Mouse (Mus musculus): ENCODE measurements around the gene Zscan2. TPM values are rescaled to one million over a fixed set of nuclear protein-coding genes. Genes with fewer than 3 reads are reported as not detected.

Gene Zscan2
- polyA plus RNA-seq, 1 experiment from 2014 or later: 2.4 TPM

- Histone ChIP-seq H3K27me3 (replicated peaks; ENCODE audit: control insufficient read depth, insufficient read depth, low read length) (no peaks in the 10 kb centered on the region), H3K27ac (ENCODE audit: low read depth) (no peak overlapping the region), H3K9ac (ENCODE audit: low read length) (no peak overlapping the region), H3K4me2 (ENCODE audit: low read length) (no peak overlapping the region), H3K9me3 (ENCODE audit: control insufficient read depth, low read length) (no peaks in the 10 kb centered on the region), H3K36me3 (ENCODE audit: control insufficient read depth, insufficient read depth, low read length) (peaks cover 43% of the 10 kb centered on the region), H3K4me1 (replicated peaks; ENCODE audit: control insufficient read depth, insufficient read depth, low read length) (peaks cover 26% of the 10 kb centered on the region), H3K4me3 (ENCODE audit: low read depth, low read length) (no peak overlapping the region)
- WGBS: 63% methylated on average over 1 of the region's 1 CpGs
- ATAC-seq (replicated peaks; ENCODE audit: low FRiP score, low TSS enrichment, low read depth): no peak
- DNase-seq (ENCODE audit: low spot score): no peak
These were observed 3.4 kb downstream of the Zscan2 start for GRCm38 (mm10) chr7:80864151-80864550.

GRCm38 (mm10) chr7:80864831-80865230 is 4.1 kb downstream of the Zscan2 start:
- ATAC-seq (replicated peaks; ENCODE audit: low FRiP score, low TSS enrichment, low read depth) (no peak), DNase-seq (ENCODE audit: low spot score) (no peak)
- Histone ChIP-seq H3K4me3 (ENCODE audit: low read depth, low read length) (no peak overlapping the region), H3K4me2 (ENCODE audit: low read length) (no peak overlapping the region), H3K27me3 (replicated peaks; ENCODE audit: control insufficient read depth, insufficient read depth, low read length) (no peaks in the 10 kb centered on the region), H3K4me1 (replicated peaks; ENCODE audit: control insufficient read depth, insufficient read depth, low read length) (peaks cover 26% of the 10 kb centered on the region), H3K9me3 (ENCODE audit: control insufficient read depth, low read length) (no peaks in the 10 kb centered on the region), H3K36me3 (ENCODE audit: control insufficient read depth, insufficient read depth, low read length) (peaks cover 50% of the 10 kb centered on the region), H3K9ac (ENCODE audit: low read length) (no peak overlapping the region), H3K27ac (ENCODE audit: low read depth) (0 out of 2 replicates have a peak overlapping the region, but pooled peaks have one; percentile 7)
- 77% methylated on average over 8 of the region's 8 CpGs for WGBS

- Histone ChIP-seq H3K27ac (ENCODE audit: low read depth) (peak overlapping the region; percentile 7; the same call in 1 of the 2 replicates), H3K4me2 (ENCODE audit: low read length) (no peak overlapping the region), H3K9ac (ENCODE audit: low read length) (no peak overlapping the region), H3K36me3 (ENCODE audit: control insufficient read depth, insufficient read depth, low read length) (peaks cover 57% of the 10 kb centered on the region), H3K4me1 (replicated peaks; ENCODE audit: control insufficient read depth, insufficient read depth, low read length) (peaks cover 23% of the 10 kb centered on the region), H3K9me3 (ENCODE audit: control insufficient read depth, low read length) (no peaks in the 10 kb centered on the region), H3K27me3 (replicated peaks; ENCODE audit: control insufficient read depth, insufficient read depth, low read length) (no peaks in the 10 kb centered on the region), H3K4me3 (ENCODE audit: low read depth, low read length) (no peak overlapping the region)
- ATAC-seq (replicated peaks; ENCODE audit: low FRiP score, low TSS enrichment, low read depth): no peak
- 85% methylated on average over 7 of the region's 7 CpGs for WGBS
- DNase-seq (ENCODE audit: low spot score): no peak
These were observed 4.8 kb downstream of the Zscan2 start for GRCm38 (mm10) chr7:80865521-80865920.

GRCm38 (mm10) chr7:80866514-80867147 is 5.9 kb downstream of the Zscan2 start:
- H3K4me1 ChIP-seq (replicated peaks; ENCODE audit: control insufficient read depth, insufficient read depth, low read length): peaks cover 19% of the 10 kb centered on the region
- no peak overlapping the region for H3K4me3 ChIP-seq (ENCODE audit: low read depth, low read length)
- H3K27me3 ChIP-seq (replicated peaks; ENCODE audit: control insufficient read depth, insufficient read depth, low read length): no peaks in the 10 kb centered on the region
- peaks cover 68% of the 10 kb centered on the region for H3K36me3 ChIP-seq (ENCODE audit: control insufficient read depth, insufficient read depth, low read length)
- no peak overlapping the region for H3K9ac ChIP-seq (ENCODE audit: low read length)
- H3K9me3 ChIP-seq (ENCODE audit: control insufficient read depth, low read length): no peaks in the 10 kb centered on the region
- DNase-seq (ENCODE audit: low spot score) (no peak), ATAC-seq (replicated peaks; ENCODE audit: low FRiP score, low TSS enrichment, low read depth) (peak; percentile 84)
- WGBS: 51% methylated on average over 7 of the region's 7 CpGs
- H3K27ac ChIP-seq (ENCODE audit: low read depth): peak overlapping the region; percentile 64
- H3K4me2 ChIP-seq (ENCODE audit: low read length): peak overlapping the region; percentile 28

- 89% methylated on average over 2 of the region's 2 CpGs for WGBS
These were observed 8.0 kb downstream of the Zscan2 start for GRCm38 (mm10) chr7:80868686-80869085.

GRCm38 (mm10) chr7:80873038-80873437 is 12.3 kb downstream of the Zscan2 start:
- no peaks in the 10 kb centered on the region for H3K27me3 ChIP-seq (replicated peaks; ENCODE audit: control insufficient read depth, insufficient read depth, low read length)
- WGBS: 80% methylated on average over 5 of the region's 5 CpGs
- no peaks in the 10 kb centered on the region for H3K4me1 ChIP-seq (replicated peaks; ENCODE audit: control insufficient read depth, insufficient read depth, low read length)
- no peak overlapping the region for H3K9ac ChIP-seq (ENCODE audit: low read length)
- no peaks in the 10 kb centered on the region for H3K9me3 ChIP-seq (ENCODE audit: control insufficient read depth, low read length)
- ATAC-seq (replicated peaks; ENCODE audit: low FRiP score, low TSS enrichment, low read depth) (no peak), DNase-seq (ENCODE audit: low spot score) (no peak)
- H3K4me3 ChIP-seq (ENCODE audit: low read depth, low read length): no peak overlapping the region
- H3K36me3 ChIP-seq (ENCODE audit: control insufficient read depth, insufficient read depth, low read length): peaks cover 93% of the 10 kb centered on the region
- no peak overlapping the region for H3K4me2 ChIP-seq (ENCODE audit: low read length)
- H3K27ac ChIP-seq (ENCODE audit: low read depth): no peak overlapping the region

More at GRCm38 (mm10) chr7:80868686-80869085, 8.0 kb downstream of the Zscan2 start:
- no peaks in the 10 kb centered on the region for H3K27me3 ChIP-seq (replicated peaks; ENCODE audit: control insufficient read depth, insufficient read depth, low read length)
- H3K9ac ChIP-seq (ENCODE audit: low read length): no peak overlapping the region
- no peak for ATAC-seq (replicated peaks; ENCODE audit: low FRiP score, low TSS enrichment, low read depth)
- H3K36me3 ChIP-seq (ENCODE audit: control insufficient read depth, insufficient read depth, low read length): peaks cover 82% of the 10 kb centered on the region
- peaks cover 9% of the 10 kb centered on the region; the same call in 1 of the 2 replicates for H3K4me1 ChIP-seq (replicated peaks; ENCODE audit: control insufficient read depth, insufficient read depth, low read length)
- no peak for DNase-seq (ENCODE audit: low spot score)
- H3K4me2 ChIP-seq (ENCODE audit: low read length): no peak overlapping the region
- H3K27ac ChIP-seq (ENCODE audit: low read depth): no peak overlapping the region
- no peaks in the 10 kb centered on the region for H3K9me3 ChIP-seq (ENCODE audit: control insufficient read depth, low read length)
- H3K4me3 ChIP-seq (ENCODE audit: low read depth, low read length): no peak overlapping the region

GRCm38 (mm10) chr7:80873631-80874030 is 12.9 kb downstream of the Zscan2 start:
- Histone ChIP-seq H3K4me2 (ENCODE audit: low read length) (no peak overlapping the region), H3K27ac (ENCODE audit: low read depth) (no peak overlapping the region), H3K36me3 (ENCODE audit: control insufficient read depth, insufficient read depth, low read length) (peaks cover 89% of the 10 kb centered on the region), H3K27me3 (replicated peaks; ENCODE audit: control insufficient read depth, insufficient read depth, low read length) (no peaks in the 10 kb centered on the region), H3K4me3 (ENCODE audit: low read depth, low read length) (no peak overlapping the region), H3K9ac (ENCODE audit: low read length) (no peak overlapping the region), H3K9me3 (ENCODE audit: control insufficient read depth, low read length) (no peaks in the 10 kb centered on the region), H3K4me1 (replicated peaks; ENCODE audit: control insufficient read depth, insufficient read depth, low read length) (no peaks in the 10 kb centered on the region)
- no peak for DNase-seq (ENCODE audit: low spot score)
- no peak for ATAC-seq (replicated peaks; ENCODE audit: low FRiP score, low TSS enrichment, low read depth)
- WGBS: 93% methylated on average over 2 of the region's 2 CpGs

GRCm38 (mm10) chr7:80875727-80876126 is 15.0 kb downstream of the Zscan2 start:
- DNase-seq (ENCODE audit: low spot score): no peak
- Histone ChIP-seq H3K9me3 (ENCODE audit: control insufficient read depth, low read length) (no peaks in the 10 kb centered on the region), H3K9ac (ENCODE audit: low read length) (no peak overlapping the region), H3K36me3 (ENCODE audit: control insufficient read depth, insufficient read depth, low read length) (peaks cover 68% of the 10 kb centered on the region), H3K4me2 (ENCODE audit: low read length) (no peak overlapping the region), H3K4me3 (ENCODE audit: low read depth, low read length) (no peak overlapping the region), H3K27me3 (replicated peaks; ENCODE audit: control insufficient read depth, insufficient read depth, low read length) (no peaks in the 10 kb centered on the region), H3K4me1 (replicated peaks; ENCODE audit: control insufficient read depth, insufficient read depth, low read length) (no peaks in the 10 kb centered on the region), H3K27ac (ENCODE audit: low read depth) (no peak overlapping the region)
- WGBS: 61% methylated on average over 37 of the region's 37 CpGs
- ATAC-seq (replicated peaks; ENCODE audit: low FRiP score, low TSS enrichment, low read depth): no peak

All from intestine, embryonic 14.5 days (tissue).